Mouse (Mus musculus): ENCODE measurements around the gene Peg12. TPM values are rescaled to one million over a fixed set of nuclear protein-coding genes. Genes with fewer than 3 reads are reported as not detected.

The Peg12 gene
- total and polyA plus RNA-seq, 2 experiments from 2014 or later = 5.7 to 6.6 TPM

- no peak for DNase-seq (ENCODE audit: low spot score)
- H3K27ac ChIP-seq (ENCODE audit: low read depth, low read length) = no peak overlapping the region
- H3K4me1 ChIP-seq (ENCODE audit: insufficient read depth, low read length) = no peaks in the 10 kb centered on the region
- H3K27me3 ChIP-seq (ENCODE audit: insufficient read depth, low read length) = no peaks in the 10 kb centered on the region
- H3K4me2 ChIP-seq (ENCODE audit: low read depth, low read length, poor library complexity, severe bottlenecking) = no peak overlapping the region
- TF ChIP-seq CTCF (IDR thresholded peaks at IDR 0.05) = no peak
- no peaks in the 10 kb centered on the region for H3K36me3 ChIP-seq (ENCODE audit: insufficient read depth, low read length)
- H3K9me3 ChIP-seq (ENCODE audit: low read length) = no peaks in the 10 kb centered on the region
- H3K4me3 ChIP-seq (ENCODE audit: low read depth, low read length) = no peak overlapping the region
- ATAC-seq (ENCODE audit: low FRiP score) = no peak
- no peak overlapping the region for H3K9ac ChIP-seq (replicated peaks; ENCODE audit: low read length, poor library complexity, severe bottlenecking)
Observed at GRCm38 (mm10) chr7:62445431-62446165, 18.7 kb downstream of the Peg12 start.

- Histone ChIP-seq H3K4me3 (ENCODE audit: low read depth, low read length) (no peak overlapping the region), H3K27ac (ENCODE audit: low read depth, low read length) (no peak overlapping the region), H3K36me3 (ENCODE audit: insufficient read depth, low read length) (no peaks in the 10 kb centered on the region), H3K9me3 (ENCODE audit: low read length) (no peaks in the 10 kb centered on the region), H3K4me1 (ENCODE audit: insufficient read depth, low read length) (no peaks in the 10 kb centered on the region), H3K27me3 (ENCODE audit: insufficient read depth, low read length) (no peaks in the 10 kb centered on the region), H3K4me2 (ENCODE audit: low read depth, low read length, poor library complexity, severe bottlenecking) (no peak overlapping the region), H3K9ac (replicated peaks; ENCODE audit: low read length, poor library complexity, severe bottlenecking) (no peak overlapping the region)
- ATAC-seq (ENCODE audit: low FRiP score) = no peak
- TF ChIP-seq CTCF (IDR thresholded peaks at IDR 0.05) = peak; percentile 63
- DNase-seq (ENCODE audit: low spot score) = peak; percentile 35
- WGBS = 30% methylated on average over 2 of the region's 2 CpGs
Observed at GRCm38 (mm10) chr7:62436394-62436793, 27.9 kb downstream of the Peg12 start.

GRCm38 (mm10) chr7:62433243-62433642, 31.1 kb downstream of the Peg12 start:
- DNase-seq (ENCODE audit: low spot score) = peak; percentile 44
- no peak overlapping the region for H3K9ac ChIP-seq (replicated peaks; ENCODE audit: low read length, poor library complexity, severe bottlenecking)

GRCm38 (mm10) chr7:62428337-62428736, 36.0 kb downstream of the Peg12 start:
- no peak overlapping the region for H3K9ac ChIP-seq (replicated peaks; ENCODE audit: low read length, poor library complexity, severe bottlenecking)
- H3K4me2 ChIP-seq (ENCODE audit: low read depth, low read length, poor library complexity, severe bottlenecking) = peak overlapping the region; percentile 18; the same call in 1 of the 2 replicates
- DNase-seq (ENCODE audit: low spot score) = peak; percentile 9
- H3K4me3 ChIP-seq (ENCODE audit: low read depth, low read length) = no peak overlapping the region
- no peaks in the 10 kb centered on the region for H3K36me3 ChIP-seq (ENCODE audit: insufficient read depth, low read length)
- WGBS = 24% methylated on average over 8 of the region's 8 CpGs
- no peak for ATAC-seq (ENCODE audit: low FRiP score)
- H3K4me1 ChIP-seq (ENCODE audit: insufficient read depth, low read length) = no peaks in the 10 kb centered on the region
- H3K27ac ChIP-seq (ENCODE audit: low read depth, low read length) = no peak overlapping the region
- peak; percentile 79 for TF ChIP-seq CTCF (IDR thresholded peaks at IDR 0.05)
- no peaks in the 10 kb centered on the region for H3K9me3 ChIP-seq (ENCODE audit: low read length)
- H3K27me3 ChIP-seq (ENCODE audit: insufficient read depth, low read length) = no peaks in the 10 kb centered on the region

More at GRCm38 (mm10) chr7:62433243-62433642, 31.1 kb downstream of the Peg12 start:
- TF ChIP-seq CTCF (IDR thresholded peaks at IDR 0.05) = peak; percentile 67
- H3K9me3 ChIP-seq (ENCODE audit: low read length) = no peaks in the 10 kb centered on the region
- no peaks in the 10 kb centered on the region for H3K36me3 ChIP-seq (ENCODE audit: insufficient read depth, low read length)
- H3K4me1 ChIP-seq (ENCODE audit: insufficient read depth, low read length) = no peaks in the 10 kb centered on the region
- H3K27ac ChIP-seq (ENCODE audit: low read depth, low read length) = no peak overlapping the region
- H3K4me3 ChIP-seq (ENCODE audit: low read depth, low read length) = no peak overlapping the region
- no peaks in the 10 kb centered on the region for H3K27me3 ChIP-seq (ENCODE audit: insufficient read depth, low read length)
- no peak for ATAC-seq (ENCODE audit: low FRiP score)
- H3K4me2 ChIP-seq (ENCODE audit: low read depth, low read length, poor library complexity, severe bottlenecking) = no peak overlapping the region
- WGBS = 33% methylated on average over 3 of the region's 3 CpGs

- WGBS = 29% methylated on average over 4 of the region's 4 CpGs
- Histone ChIP-seq H3K9ac (replicated peaks; ENCODE audit: low read length, poor library complexity, severe bottlenecking) (no peak overlapping the region), H3K4me2 (ENCODE audit: low read depth, low read length, poor library complexity, severe bottlenecking) (no peak overlapping the region), H3K27ac (ENCODE audit: low read depth, low read length) (no peak overlapping the region), H3K4me1 (ENCODE audit: insufficient read depth, low read length) (no peaks in the 10 kb centered on the region), H3K4me3 (ENCODE audit: low read depth, low read length) (no peak overlapping the region), H3K27me3 (ENCODE audit: insufficient read depth, low read length) (no peaks in the 10 kb centered on the region), H3K9me3 (ENCODE audit: low read length) (peaks cover 2% of the 10 kb centered on the region; the same call in 1 of the 2 replicates), H3K36me3 (ENCODE audit: insufficient read depth, low read length) (no peaks in the 10 kb centered on the region)
- DNase-seq (ENCODE audit: low spot score) (no peak), ATAC-seq (ENCODE audit: low FRiP score) (no peak)
- no peak for TF ChIP-seq CTCF (IDR thresholded peaks at IDR 0.05)
Observed at GRCm38 (mm10) chr7:62423210-62423609, 41.1 kb downstream of the Peg12 start.

GRCm38 (mm10) chr7:62420566-62420965, 43.7 kb downstream of the Peg12 start:
- no peaks in the 10 kb centered on the region for H3K4me1 ChIP-seq (ENCODE audit: insufficient read depth, low read length)
- H3K4me3 ChIP-seq (ENCODE audit: low read depth, low read length) = peak overlapping the region; percentile 55
- no peak for TF ChIP-seq CTCF (IDR thresholded peaks at IDR 0.05)
- H3K9ac ChIP-seq (replicated peaks; ENCODE audit: low read length, poor library complexity, severe bottlenecking) = no peak overlapping the region; the same call in 1 of the 2 replicates
- no peaks in the 10 kb centered on the region for H3K27me3 ChIP-seq (ENCODE audit: insufficient read depth, low read length)
- peak; percentile 9 for DNase-seq (ENCODE audit: low spot score)
- no peaks in the 10 kb centered on the region for H3K36me3 ChIP-seq (ENCODE audit: insufficient read depth, low read length)
- no peak; the same call in 1 of the 2 replicates for ATAC-seq (ENCODE audit: low FRiP score)
- peaks cover 2% of the 10 kb centered on the region; the same call in 1 of the 2 replicates for H3K9me3 ChIP-seq (ENCODE audit: low read length)
- H3K4me2 ChIP-seq (ENCODE audit: low read depth, low read length, poor library complexity, severe bottlenecking) = peak overlapping the region; percentile 44
- WGBS = 47% methylated on average over 6 of the region's 6 CpGs
- peak overlapping the region; percentile 75 for H3K27ac ChIP-seq (ENCODE audit: low read depth, low read length)

All from midbrain, postnatal 0 days (tissue).